Mouse (Mus musculus): ENCODE measurements around the gene Unc119b.

DNA sequence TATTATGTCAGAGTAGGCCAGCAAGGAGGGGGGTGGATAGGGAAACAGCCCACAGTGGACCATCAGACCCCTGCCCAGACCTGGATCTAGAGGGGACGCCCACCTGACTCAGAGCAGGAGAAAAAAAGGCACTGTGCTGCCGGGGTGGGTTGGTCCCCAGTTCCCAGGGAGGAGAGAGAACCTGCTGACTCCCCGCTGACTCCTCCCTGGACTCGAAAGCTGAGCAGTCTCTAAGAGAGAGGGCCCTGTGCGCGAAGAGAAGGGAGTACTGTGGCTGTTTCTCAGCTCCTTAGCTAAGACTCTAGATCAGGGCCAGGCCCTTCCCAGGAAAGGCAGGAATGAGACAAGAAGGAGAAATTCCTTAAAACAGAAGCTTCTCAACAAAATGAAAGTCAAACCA lies 9.7 kb upstream of the Unc119b start:
- TF ChIP-seq CTCF (IDR thresholded peaks at IDR 0.05; ENCODE audit: extremely low read depth, insufficient read depth, low read length) (no peak), POLR2A (IDR thresholded peaks at IDR 0.05; ENCODE audit: extremely low read depth, insufficient read depth, low read length) (no peak)
